ENCODE assay signal across 9 mouse cellular contexts in genomic region chr9:78377546-78377945, GRCm38 (mm10). TPM values are rescaled to one million over a fixed set of nuclear protein-coding genes. Genes with fewer than 3 reads are reported as not detected.
DNase-seq lines count a peak whose midpoint lies in the region; ATAC-seq lines count a peak whose summit lies in the region.
"Had no signal": no experiment of that assay in that cellular context is flagged by ENCODE, and none has a peak within 500 bp of the region (broad histone marks: within the 10 kb centered on the region; RNA-seq: fewer than 3 reads in every experiment).

No protein-coding gene starts in this region.

- peak overlapping the region; percentile 60 for H3K4me2 ChIP-seq in lung, embryonic 15.5 days
- peak overlapping the region; percentile 62 for H3K4me2 ChIP-seq in forebrain, embryonic 12.5 days
- peak overlapping the region; percentile 68 for H3K4me2 ChIP-seq in neural tube, embryonic 15.5 days

- peaks cover 5% of the 10 kb centered on the region; the same call in 1 of the 2 replicates for H3K27me3 ChIP-seq in lung, embryonic 15.5 days
- H3K27me3 ChIP-seq in forebrain, embryonic 12.5 days: peaks cover 14% of the 10 kb centered on the region; the same call in 1 of the 2 replicates
- peaks cover 24% of the 10 kb centered on the region for H3K27me3 ChIP-seq in limb, embryonic 10.5 days (ENCODE audit: low read depth, poor library complexity, severe bottlenecking)
- H3K27me3 ChIP-seq in neural tube, embryonic 15.5 days (replicated peaks): no peaks in the 10 kb centered on the region

- ATAC-seq in lung, embryonic 15.5 days (ENCODE audit: borderline replicate concordance, extremely low read depth, low FRiP score, low TSS enrichment): no peak
- ATAC-seq in forebrain, embryonic 12.5 days (ENCODE audit: low FRiP score): no peak
- no peak for ATAC-seq in neural tube, embryonic 15.5 days (ENCODE audit: low FRiP score)

- H3K9me3 ChIP-seq in lung, embryonic 15.5 days: no peaks in the 10 kb centered on the region
- no peaks in the 10 kb centered on the region for H3K9me3 ChIP-seq in forebrain, embryonic 12.5 days
- no peaks in the 10 kb centered on the region for H3K9me3 ChIP-seq in limb, embryonic 10.5 days (replicated peaks)
- H3K9me3 ChIP-seq in neural tube, embryonic 15.5 days (replicated peaks): no peaks in the 10 kb centered on the region

- no peak overlapping the region for H3K9ac ChIP-seq in lung, embryonic 15.5 days
- H3K9ac ChIP-seq in forebrain, embryonic 12.5 days: no peak overlapping the region
- H3K9ac ChIP-seq in neural tube, embryonic 15.5 days (replicated peaks): no peak overlapping the region

- 35% methylated on average over 8 of the region's 8 CpGs for WGBS in lung, embryonic 15.5 days
- whole genome bisulfite sequencing in forebrain, embryonic 12.5 days: 20% methylated on average over 8 of the region's 8 CpGs
- 37% methylated on average over 8 of the region's 8 CpGs for WGBS in limb, embryonic 10.5 days
- 41% methylated on average over 8 of the region's 8 CpGs for WGBS in neural tube, embryonic 15.5 days

- peaks cover 12% of the 10 kb centered on the region for H3K4me1 ChIP-seq in lung, embryonic 15.5 days
- H3K4me1 ChIP-seq in forebrain, embryonic 12.5 days: peaks cover 13% of the 10 kb centered on the region
- H3K4me1 ChIP-seq in limb, embryonic 10.5 days: peaks cover 19% of the 10 kb centered on the region
- peaks cover 14% of the 10 kb centered on the region for H3K4me1 ChIP-seq in neural tube, embryonic 15.5 days

- no peak overlapping the region for H3K27ac ChIP-seq in lung, embryonic 15.5 days
- H3K27ac ChIP-seq in forebrain, embryonic 12.5 days: no peak overlapping the region
- H3K27ac ChIP-seq in limb, embryonic 10.5 days: no peak overlapping the region
- peak overlapping the region; percentile 45; the same call in 1 of the 2 replicates for H3K27ac ChIP-seq in neural tube, embryonic 15.5 days (replicated peaks)

- peak overlapping the region; percentile 21; the same call in 1 of the 2 replicates for H3K4me3 ChIP-seq in lung, embryonic 15.5 days
- H3K4me3 ChIP-seq in forebrain, embryonic 12.5 days (replicated peaks): peak overlapping the region; percentile 36
- H3K4me3 ChIP-seq in limb, embryonic 10.5 days: peak overlapping the region; percentile 49
- peak overlapping the region; percentile 41 for H3K4me3 ChIP-seq in neural tube, embryonic 15.5 days (replicated peaks)
- H3K4me3 ChIP-seq: erythroblast, embryonic 14.5 days had no signal

- no peaks in the 10 kb centered on the region for H3K36me3 ChIP-seq in lung, embryonic 15.5 days
- H3K36me3 ChIP-seq in forebrain, embryonic 12.5 days (replicated peaks): no peaks in the 10 kb centered on the region
- no peaks in the 10 kb centered on the region for H3K36me3 ChIP-seq in limb, embryonic 10.5 days
- no peaks in the 10 kb centered on the region for H3K36me3 ChIP-seq in neural tube, embryonic 15.5 days

- DNase-seq in lung, postnatal 10 days: no peak
- DNase-seq in limb, embryonic 10.5 days (ENCODE audit: low spot score): no peak
- no peak for DNase-seq in cerebellum, postnatal 14 days
- no peak for DNase-seq in natural killer cell, adult 2 months (ENCODE audit: low spot score in 2 of 2)

RNA-seq across cellular contexts. Expression of gene Ooep, which starts 1.0 kb away (rescaled TPM):
- polyA plus RNA-seq in lung, embryonic 15.5 days (2015; fragmentation: Nextera tagmentation; extraction: Ambion mirVana): 2.9 and 3.0 TPM in 2 replicates
- 5.6 and 6.3 TPM in 2 replicates for polyA plus RNA-seq in forebrain, embryonic 12.5 days (2016; fragmentation: Nextera tagmentation; extraction: Ambion mirVana)
- polyA plus RNA-seq in limb, embryonic 10.5 days (2016; fragmentation: Nextera tagmentation; extraction: Ambion mirVana): 0.40 and 0.90 TPM in 2 replicates
- 3.8 and 4.4 TPM in 2 replicates for polyA plus RNA-seq in neural tube, embryonic 15.5 days (2015; fragmentation: Nextera tagmentation; extraction: Ambion mirVana)
- polyA plus RNA-seq: erythroblast, embryonic 14.5 days; liver, adult 2 months had no signal

RNA-seq across cellular contexts. Expression of gene Dppa5a, which starts 9.6 kb away (rescaled TPM):
- not detected in 2 replicates for polyA plus RNA-seq in lung, embryonic 15.5 days (2015; fragmentation: Nextera tagmentation; extraction: Ambion mirVana)
- 0.81 and 1.8 TPM in 2 replicates for polyA plus RNA-seq in forebrain, embryonic 12.5 days (2016; fragmentation: Nextera tagmentation; extraction: Ambion mirVana)
- polyA plus RNA-seq in limb, embryonic 10.5 days (2016; fragmentation: Nextera tagmentation; extraction: Ambion mirVana): not detected in 2 replicates
- 3.6 and 4.4 TPM in 2 replicates for polyA plus RNA-seq in neural tube, embryonic 15.5 days (2015; fragmentation: Nextera tagmentation; extraction: Ambion mirVana)
- polyA plus RNA-seq: erythroblast, embryonic 14.5 days; liver, adult 2 months had no signal

RNA-seq across cellular contexts. Expression of gene Ddx43, which starts 18.0 kb away (rescaled TPM):
- polyA plus RNA-seq in lung, embryonic 15.5 days (2015; fragmentation: Nextera tagmentation; extraction: Ambion mirVana): 0.16 and 0.17 TPM in 2 replicates
- 0.17 and 0.27 TPM in 2 replicates for polyA plus RNA-seq in forebrain, embryonic 12.5 days (2016; fragmentation: Nextera tagmentation; extraction: Ambion mirVana)
- polyA plus RNA-seq in limb, embryonic 10.5 days (2016; fragmentation: Nextera tagmentation; extraction: Ambion mirVana): 0.15 and 0.18 TPM in 2 replicates
- polyA plus RNA-seq in neural tube, embryonic 15.5 days (2015; fragmentation: Nextera tagmentation; extraction: Ambion mirVana): 0.29 and 0.65 TPM in 2 replicates
- polyA plus RNA-seq: erythroblast, embryonic 14.5 days; liver, adult 2 months had no signal

RNA-seq across cellular contexts. Expression of gene Gsta2, which starts 22.0 kb away (rescaled TPM):
- polyA plus RNA-seq in lung, embryonic 15.5 days (2015; fragmentation: Nextera tagmentation; extraction: Ambion mirVana): 0.79 and 1.1 TPM in 2 replicates
- not detected in 2 replicates for polyA plus RNA-seq in forebrain, embryonic 12.5 days (2016; fragmentation: Nextera tagmentation; extraction: Ambion mirVana)
- not detected in 2 replicates for polyA plus RNA-seq in limb, embryonic 10.5 days (2016; fragmentation: Nextera tagmentation; extraction: Ambion mirVana)
- polyA plus RNA-seq in neural tube, embryonic 15.5 days (2015; fragmentation: Nextera tagmentation; extraction: Ambion mirVana): 0.82 TPM in 1 of 2 replicates, not detected in the other
- polyA plus RNA-seq: erythroblast, embryonic 14.5 days had no signal

RNA-seq across cellular contexts. Expression of gene Omt2b, which starts 50.2 kb away (rescaled TPM):
- not detected in 2 replicates for polyA plus RNA-seq in lung, embryonic 15.5 days (2015; fragmentation: Nextera tagmentation; extraction: Ambion mirVana)
- not detected in 2 replicates for polyA plus RNA-seq in forebrain, embryonic 12.5 days (2016; fragmentation: Nextera tagmentation; extraction: Ambion mirVana)
- not detected in 2 replicates for polyA plus RNA-seq in limb, embryonic 10.5 days (2016; fragmentation: Nextera tagmentation; extraction: Ambion mirVana)
- not detected in 2 replicates for polyA plus RNA-seq in neural tube, embryonic 15.5 days (2015; fragmentation: Nextera tagmentation; extraction: Ambion mirVana)
- polyA plus RNA-seq: erythroblast, embryonic 14.5 days; liver, adult 2 months had no signal
